Mouse (Mus musculus): ENCODE results near the gene Cd99l2. TPM values are rescaled to one million over a fixed set of nuclear protein-coding genes. Genes with fewer than 3 reads are reported as not detected.

The Cd99l2 gene
- polyA plus RNA-seq (2012; rRNA removed), result 5.7 and 7.2 TPM in 2 replicates
- polyA plus RNA-seq (2014; fragmentation: Nextera tagmentation; extraction: Ambion mirVana), result 7.2 and 9.7 TPM in 2 replicates

GRCm38 (mm10) chrX:71492634-71493278 lies at the start of gene Cd99l2:
Cd99l2 (minus strand) TSS chrX:71492849.
- ATAC-seq (ENCODE audit: insufficient read depth) (peak; percentile 95), DNase-seq (ENCODE audit: low read depth in 3 of 3, low spot score in 3 of 3) (peak; percentile 68 to 74 (median 68))
- Histone ChIP-seq H3K9ac (replicated peaks) (peak within 1 kb of the TSS; percentile 81), H3K4me2 (ENCODE audit: low read depth) (peak within 1 kb of the TSS; percentile 81), H3K9me3 (ENCODE audit: control insufficient read depth, low read length) (no peaks in the 10 kb centered on the region), H3K27me3 (ENCODE audit: control insufficient read depth, insufficient read depth, low read length) (no peaks in the 10 kb centered on the region), H3K4me3 (ENCODE audit: insufficient read depth in 1 of 2, low read depth in 2 of 2, low read length in 2 of 2) (peak within 1 kb of the TSS; percentile 69 to 95), H3K4me1 (replicated peaks; ENCODE audit: control insufficient read depth in 2 of 2, insufficient read depth in 2 of 2, low read length in 1 of 2) (peaks cover 5 to 9% of the 10 kb centered on the region in 2 experiments; a peak in 3 of 4 replicates), H3K27ac (peak within 1 kb of the TSS; percentile 54), H3K36me3 (replicated peaks; ENCODE audit: control insufficient read depth, insufficient read depth, low read depth) (no peaks in the 10 kb centered on the region)
- TF ChIP-seq CTCF (IDR thresholded peaks at IDR 0.05; ENCODE audit: low read depth) (peak; percentile 52), EP300 (IDR thresholded peaks at IDR 0.05; ENCODE audit: low read depth) (no peak)
- 8% methylated on average over 22 of the region's 23 CpGs for WGBS (ENCODE audit: insufficient replicate concordance)

- DNase-seq (ENCODE audit: low read depth in 3 of 3, low spot score in 3 of 3) (no peak), ATAC-seq (ENCODE audit: insufficient read depth) (no peak)
- Histone ChIP-seq H3K9me3 (ENCODE audit: control insufficient read depth, low read length) (no peaks in the 10 kb centered on the region), H3K9ac (replicated peaks) (no peak overlapping the region), H3K4me2 (ENCODE audit: low read depth) (no peak overlapping the region), H3K36me3 (replicated peaks; ENCODE audit: control insufficient read depth, insufficient read depth, low read depth) (no peaks in the 10 kb centered on the region), H3K4me1 (replicated peaks; ENCODE audit: control insufficient read depth in 2 of 2, insufficient read depth in 2 of 2, low read length in 1 of 2) (peaks cover 20 to 41% of the 10 kb centered on the region in 2 experiments; a peak in 3 of 4 replicates), H3K27me3 (ENCODE audit: control insufficient read depth, insufficient read depth, low read length) (no peaks in the 10 kb centered on the region), H3K4me3 (ENCODE audit: insufficient read depth in 1 of 2, low read depth in 2 of 2, low read length in 2 of 2) (no peak overlapping the region), H3K27ac (no peak overlapping the region)
- 70% methylated on average over 7 of the region's 7 CpGs for WGBS (ENCODE audit: insufficient replicate concordance)
- TF ChIP-seq CTCF (IDR thresholded peaks at IDR 0.05; ENCODE audit: low read depth) (no peak), EP300 (IDR thresholded peaks at IDR 0.05; ENCODE audit: low read depth) (no peak)
Measured at GRCm38 (mm10) chrX:71540821-71541510, 48.3 kb upstream of the Cd99l2 start.

- Histone ChIP-seq H3K9me3 (ENCODE audit: control insufficient read depth, low read length) (no peaks in the 10 kb centered on the region), H3K4me3 (ENCODE audit: insufficient read depth in 1 of 2, low read depth in 2 of 2, low read length in 2 of 2) (no peak overlapping the region), H3K4me1 (replicated peaks; ENCODE audit: control insufficient read depth in 2 of 2, insufficient read depth in 2 of 2, low read length in 1 of 2) (peaks cover 3 to 15% of the 10 kb centered on the region in 2 experiments; a peak in 3 of 4 replicates), H3K9ac (replicated peaks) (no peak overlapping the region), H3K27ac (no peak overlapping the region), H3K27me3 (ENCODE audit: control insufficient read depth, insufficient read depth, low read length) (no peaks in the 10 kb centered on the region), H3K4me2 (ENCODE audit: low read depth) (no peak overlapping the region), H3K36me3 (replicated peaks; ENCODE audit: control insufficient read depth, insufficient read depth, low read depth) (no peaks in the 10 kb centered on the region)
- no peak for DNase-seq (ENCODE audit: low read depth in 3 of 3, low spot score in 3 of 3)
- WGBS (ENCODE audit: insufficient replicate concordance), result 49% methylated on average over 2 of the region's 2 CpGs
- ATAC-seq (ENCODE audit: insufficient read depth), result no peak
- TF ChIP-seq CTCF (IDR thresholded peaks at IDR 0.05; ENCODE audit: low read depth) (no peak), EP300 (IDR thresholded peaks at IDR 0.05; ENCODE audit: low read depth) (no peak)
Measured at GRCm38 (mm10) chrX:71537791-71538190, 45.1 kb upstream of the Cd99l2 start.

GRCm38 (mm10) chrX:71534102-71534501 lies 41.5 kb upstream of the Cd99l2 start:
- no peak overlapping the region for H3K27ac ChIP-seq
- TF ChIP-seq EP300 (IDR thresholded peaks at IDR 0.05; ENCODE audit: low read depth) (no peak), CTCF (IDR thresholded peaks at IDR 0.05; ENCODE audit: low read depth) (peak; percentile 43; the same call in 1 of the 2 replicates)
- H3K4me2 ChIP-seq (ENCODE audit: low read depth), result no peak overlapping the region
- no peaks in the 10 kb centered on the region for H3K27me3 ChIP-seq (ENCODE audit: control insufficient read depth, insufficient read depth, low read length)
- H3K9ac ChIP-seq (replicated peaks), result no peak overlapping the region
- DNase-seq (ENCODE audit: low read depth in 3 of 3, low spot score in 3 of 3), result no peak
- no peaks in the 10 kb centered on the region for H3K36me3 ChIP-seq (replicated peaks; ENCODE audit: control insufficient read depth, insufficient read depth, low read depth)
- ATAC-seq (ENCODE audit: insufficient read depth), result no peak
- 50% methylated on average over 5 of the region's 5 CpGs for whole genome bisulfite sequencing (ENCODE audit: insufficient replicate concordance)
- no peaks in the 10 kb centered on the region for H3K4me1 ChIP-seq (replicated peaks; ENCODE audit: control insufficient read depth in 2 of 2, insufficient read depth in 2 of 2, low read length in 1 of 2)
- H3K4me3 ChIP-seq (ENCODE audit: insufficient read depth in 1 of 2, low read depth in 2 of 2, low read length in 2 of 2), result no peak overlapping the region
- H3K9me3 ChIP-seq (ENCODE audit: control insufficient read depth, low read length), result no peaks in the 10 kb centered on the region

- no peak overlapping the region for H3K27ac ChIP-seq
- no peak for ATAC-seq (ENCODE audit: insufficient read depth)
- no peaks in the 10 kb centered on the region for H3K9me3 ChIP-seq (ENCODE audit: control insufficient read depth, low read length)
- no peaks in the 10 kb centered on the region for H3K36me3 ChIP-seq (replicated peaks; ENCODE audit: control insufficient read depth, insufficient read depth, low read depth)
- TF ChIP-seq CTCF (IDR thresholded peaks at IDR 0.05; ENCODE audit: low read depth), result peak; percentile 52
- no peak for TF ChIP-seq EP300 (IDR thresholded peaks at IDR 0.05; ENCODE audit: low read depth)
- H3K4me3 ChIP-seq (ENCODE audit: insufficient read depth in 1 of 2, low read depth in 2 of 2, low read length in 2 of 2), result no peak overlapping the region
- H3K9ac ChIP-seq (replicated peaks), result no peak overlapping the region
- no peak overlapping the region for H3K4me2 ChIP-seq (ENCODE audit: low read depth)
- H3K27me3 ChIP-seq (ENCODE audit: control insufficient read depth, insufficient read depth, low read length), result no peaks in the 10 kb centered on the region
- no peak for DNase-seq (ENCODE audit: low read depth in 3 of 3, low spot score in 3 of 3)
- no peaks in the 10 kb centered on the region for H3K4me1 ChIP-seq (replicated peaks; ENCODE audit: control insufficient read depth in 2 of 2, insufficient read depth in 2 of 2, low read length in 1 of 2)
- WGBS (ENCODE audit: insufficient replicate concordance), result 58% methylated on average over 3 of the region's 3 CpGs
Measured at GRCm38 (mm10) chrX:71532635-71533034, 40.0 kb upstream of the Cd99l2 start.
